Comparison of ENCODE assay signal across 18 mouse cellular contexts in the genomic region with DNA sequence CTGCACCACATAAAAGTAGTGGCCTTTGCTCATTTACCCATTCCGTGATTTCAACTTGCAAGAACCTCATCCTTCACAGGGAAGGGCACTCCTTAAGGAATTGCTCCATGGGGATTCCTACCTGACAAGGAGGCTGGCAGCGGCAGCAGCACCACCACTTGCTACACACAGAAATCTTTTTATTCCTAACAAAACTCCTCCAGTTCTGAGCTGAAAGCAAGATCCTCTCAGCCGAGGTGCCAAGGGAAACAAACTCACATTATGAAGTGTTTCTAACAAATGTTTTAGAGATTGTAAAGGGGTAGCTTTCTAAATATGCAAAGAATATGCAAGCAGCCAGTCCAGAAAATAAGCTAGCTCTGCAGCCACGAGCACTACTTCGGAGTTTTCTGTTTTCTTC. TPM values are rescaled to one million over a fixed set of nuclear protein-coding genes. Genes with fewer than 3 reads are reported as not detected.
DNase-seq lines count a peak whose midpoint lies in the region; ATAC-seq and TF ChIP-seq lines count a peak whose summit lies in the region.
"Had no signal": no experiment of that assay in that cellular context is flagged by ENCODE, and none has a peak within 500 bp of the region (broad histone marks: within the 10 kb centered on the region; RNA-seq: fewer than 3 reads in every experiment).

No protein-coding gene starts in this region.

- H3K36me3 ChIP-seq in intestine, embryonic 14.5 days (ENCODE audit: control insufficient read depth, insufficient read depth, low read length): no peaks in the 10 kb centered on the region
- H3K36me3 ChIP-seq in intestine, postnatal 0 days (ENCODE audit: control insufficient read depth, insufficient read depth): no peaks in the 10 kb centered on the region
- H3K36me3 ChIP-seq in lung, embryonic 14.5 days (ENCODE audit: insufficient read depth): no peaks in the 10 kb centered on the region
- no peaks in the 10 kb centered on the region for H3K36me3 ChIP-seq in stomach, embryonic 16.5 days (ENCODE audit: control insufficient read depth, insufficient read depth, low read length)
- H3K36me3 ChIP-seq: embryonic facial prominence, embryonic 10.5 days; hindbrain, embryonic 15.5 days; limb, embryonic 12.5 days; liver, embryonic 13.5 days; midbrain, embryonic 12.5 days had no signal

- H3K27ac ChIP-seq in intestine, embryonic 14.5 days (ENCODE audit: low read depth): 0 out of 2 replicates have a peak overlapping the region, but pooled peaks have one; percentile 57
- H3K27ac ChIP-seq in intestine, postnatal 0 days (ENCODE audit: low read depth, low read length): no peak overlapping the region
- H3K27ac ChIP-seq in lung, embryonic 14.5 days (ENCODE audit: low read depth): no peak overlapping the region
- peak overlapping the region; percentile 50 for H3K27ac ChIP-seq in stomach, embryonic 16.5 days (ENCODE audit: low read length)
- H3K27ac ChIP-seq: embryonic facial prominence, embryonic 10.5 days; hindbrain, embryonic 15.5 days; limb, embryonic 12.5 days; liver, embryonic 13.5 days; midbrain, embryonic 12.5 days had no signal

- ATAC-seq in intestine, embryonic 14.5 days (replicated peaks; ENCODE audit: low FRiP score, low TSS enrichment, low read depth): no peak
- no peak for ATAC-seq in intestine, postnatal 0 days
- no peak for ATAC-seq in lung, embryonic 14.5 days (ENCODE audit: insufficient read depth)
- no peak for ATAC-seq in stomach, embryonic 16.5 days (ENCODE audit: insufficient read depth, low FRiP score)
- ATAC-seq: intestine, embryonic 16.5 days; Patski had no signal

- TF ChIP-seq CTCF in intestine, postnatal 0 days (IDR thresholded peaks at IDR 0.05; ENCODE audit: low read depth): no peak
- TF ChIP-seq CTCF in lung, embryonic 14.5 days (IDR thresholded peaks at IDR 0.05; ENCODE audit: low read depth): no peak

- H3K9ac ChIP-seq in intestine, embryonic 14.5 days (ENCODE audit: low read length): no peak overlapping the region
- no peak overlapping the region for H3K9ac ChIP-seq in intestine, postnatal 0 days (ENCODE audit: low read depth, low read length)
- H3K9ac ChIP-seq in lung, embryonic 14.5 days: no peak overlapping the region
- H3K9ac ChIP-seq in stomach, embryonic 16.5 days (ENCODE audit: low read length): no peak overlapping the region
- H3K9ac ChIP-seq: hindbrain, embryonic 15.5 days; limb, embryonic 12.5 days; liver, embryonic 13.5 days; midbrain, embryonic 12.5 days had no signal

- no peaks in the 10 kb centered on the region for H3K27me3 ChIP-seq in intestine, embryonic 14.5 days (replicated peaks; ENCODE audit: control insufficient read depth, insufficient read depth, low read length)
- H3K27me3 ChIP-seq in intestine, postnatal 0 days (replicated peaks; ENCODE audit: control insufficient read depth, insufficient read depth, low read length): no peaks in the 10 kb centered on the region
- H3K27me3 ChIP-seq in lung, embryonic 14.5 days (ENCODE audit: insufficient read depth, low read length): no peaks in the 10 kb centered on the region
- no peaks in the 10 kb centered on the region for H3K27me3 ChIP-seq in stomach, embryonic 16.5 days (ENCODE audit: control insufficient read depth, insufficient read depth, low read length)
- H3K27me3 ChIP-seq: hindbrain, embryonic 15.5 days; limb, embryonic 12.5 days; liver, embryonic 13.5 days; midbrain, embryonic 12.5 days; Patski had no signal

- WGBS in intestine, embryonic 14.5 days: 63% methylated on average over 5 of the region's 5 CpGs
- 71% methylated on average over 5 of the region's 5 CpGs for WGBS in intestine, postnatal 0 days
- 46% methylated on average over 5 of the region's 5 CpGs for WGBS in lung, embryonic 14.5 days
- 65% methylated on average over 5 of the region's 5 CpGs for WGBS in stomach, embryonic 16.5 days

- H3K9me3 ChIP-seq in intestine, embryonic 14.5 days (ENCODE audit: control insufficient read depth, low read length): no peaks in the 10 kb centered on the region
- H3K9me3 ChIP-seq in intestine, postnatal 0 days (ENCODE audit: control insufficient read depth): no peaks in the 10 kb centered on the region
- no peaks in the 10 kb centered on the region for H3K9me3 ChIP-seq in lung, embryonic 14.5 days (ENCODE audit: low read depth, low read length)
- no peaks in the 10 kb centered on the region for H3K9me3 ChIP-seq in stomach, embryonic 16.5 days (replicated peaks; ENCODE audit: control insufficient read depth, low read length)
- H3K9me3 ChIP-seq: embryonic facial prominence, embryonic 10.5 days; hindbrain, embryonic 15.5 days; limb, embryonic 12.5 days; liver, embryonic 13.5 days; midbrain, embryonic 12.5 days had no signal

- H3K4me2 ChIP-seq in intestine, embryonic 14.5 days (ENCODE audit: low read length): no peak overlapping the region
- no peak overlapping the region for H3K4me2 ChIP-seq in intestine, postnatal 0 days (replicated peaks; ENCODE audit: low read depth)
- H3K4me2 ChIP-seq in lung, embryonic 14.5 days: no peak overlapping the region
- H3K4me2 ChIP-seq in stomach, embryonic 16.5 days (ENCODE audit: low read depth, low read length): no peak overlapping the region
- H3K4me2 ChIP-seq: hindbrain, embryonic 15.5 days; limb, embryonic 12.5 days; liver, embryonic 13.5 days; midbrain, embryonic 12.5 days had no signal

- no peak overlapping the region for H3K4me3 ChIP-seq in intestine, embryonic 14.5 days (ENCODE audit: low read depth, low read length)
- no peak overlapping the region for H3K4me3 ChIP-seq in intestine, postnatal 0 days (ENCODE audit: low read depth, low read length)
- no peak overlapping the region for H3K4me3 ChIP-seq in lung, embryonic 14.5 days (ENCODE audit: low read depth, low read length)
- H3K4me3 ChIP-seq in stomach, embryonic 16.5 days (replicated peaks; ENCODE audit: low read length): no peak overlapping the region
- H3K4me3 ChIP-seq: embryonic facial prominence, embryonic 10.5 days; hindbrain, embryonic 15.5 days; limb, embryonic 12.5 days; liver, embryonic 13.5 days; midbrain, embryonic 12.5 days had no signal

- no peak for DNase-seq in intestine, embryonic 14.5 days (ENCODE audit: low spot score)
- peak; percentile 65 for DNase-seq in lung, embryonic 14.5 days
- DNase-seq in lung, postnatal 10 days: peak; percentile 48
- no peak for DNase-seq in adrenal gland, adult 18-20 months (ENCODE audit: low spot score in 2 of 2)
- no peak for DNase-seq in thymus, postnatal 4 days
- DNase-seq: adrenal gland, postnatal 10 days; cerebellum, adult 11-12 months; cerebellum, postnatal 36 days; liver, embryonic 13.5 days; thymus, adult 18-20 months had no signal

- H3K4me1 ChIP-seq in intestine, embryonic 14.5 days (replicated peaks; ENCODE audit: control insufficient read depth, insufficient read depth, low read length): no peaks in the 10 kb centered on the region; the same call in 1 of the 2 replicates
- H3K4me1 ChIP-seq in intestine, postnatal 0 days (replicated peaks; ENCODE audit: control insufficient read depth, insufficient read depth, low read length): no peaks in the 10 kb centered on the region
- no peaks in the 10 kb centered on the region for H3K4me1 ChIP-seq in lung, embryonic 14.5 days (ENCODE audit: insufficient read depth)
- peaks cover 2% of the 10 kb centered on the region; the same call in 1 of the 2 replicates for H3K4me1 ChIP-seq in stomach, embryonic 16.5 days (ENCODE audit: control insufficient read depth, insufficient read depth, low read length)
- H3K4me1 ChIP-seq: hindbrain, embryonic 15.5 days; limb, embryonic 12.5 days; liver, embryonic 13.5 days; midbrain, embryonic 12.5 days had no signal

RNA-seq across cellular contexts. Expression of gene Tes, which starts 49.6 kb away (rescaled TPM):
- 114 and 132 TPM in 2 replicates for polyA plus RNA-seq in intestine, embryonic 14.5 days (2014; fragmentation: Nextera tagmentation; extraction: Ambion mirVana)
- polyA plus RNA-seq in intestine, postnatal 0 days (2015; fragmentation: Nextera tagmentation; extraction: Ambion mirVana): 74.2 and 79.4 TPM in 2 replicates
- polyA plus RNA-seq in lung, embryonic 14.5 days (2014; fragmentation: Nextera tagmentation; extraction: Ambion mirVana): 77.0 and 78.9 TPM in 2 replicates
- polyA plus RNA-seq in stomach, embryonic 16.5 days (2015; fragmentation: Nextera tagmentation; extraction: Ambion mirVana): 96.9 and 103 TPM in 2 replicates
- total RNA-seq in adrenal gland, adult 18-20 months (2021): 10 to 100 TPM in 1 of 2 experiments, 1 to 10 TPM in 1; 8.3 to 14.2 TPM

Comparison
In these comparisons a context has a peak if more than half of its experiments do, and no peak if none do; other contexts are left out.
1. H3K27ac ChIP-seq: peak in intestine, embryonic 14.5 days (single experiment) and stomach, embryonic 16.5 days (single experiment); none in intestine, postnatal 0 days (single experiment) and lung, embryonic 14.5 days (single experiment).
2. DNase-seq: peak in lung, embryonic 14.5 days (single experiment) and lung, postnatal 10 days (single experiment); none in intestine, embryonic 14.5 days (single experiment), adrenal gland, adult 18-20 months (0 of 2) and thymus, postnatal 4 days (single experiment).